Mouse (Mus musculus): ENCODE measurements around the gene Olfr1009.
"Not testable (repeated sequence)": the region's sequence is repeated elsewhere in the genome, so short reads cannot be mapped to it uniquely, and the experiment has no call there.

- TF ChIP-seq CTCF, EP300 (IDR thresholded peaks at IDR 0.05; ENCODE audit: low read depth): not testable (repeated sequence)
These were observed 4.5 kb upstream of the Olfr1009 start for GRCm38 (mm10) chr2:85710680-85711079.
